Mouse (Mus musculus): Measurements from ENCODE around the gene Notch2.

GRCm38 (mm10) chr3:97978710-97979109 lies 34.6 kb upstream of the Notch2 start:
- TF ChIP-seq CTCF (IDR thresholded peaks at IDR 0.05; ENCODE audit: borderline replicate concordance, control insufficient read depth, extremely low read depth, insufficient read depth, low read length, poor library complexity) = no peak
- TF ChIP-seq POLR2A (IDR thresholded peaks at IDR 0.05; ENCODE audit: control insufficient read depth, extremely low read depth, insufficient read depth, low read length, poor library complexity) = no peak

All from thymus, adult 2 months (tissue).